Mouse (Mus musculus) central nervous system, embryonic 14 days (tissue): ENCODE data around the gene Mfap4. TPM values are rescaled to one million over a fixed set of nuclear protein-coding genes. Genes with fewer than 3 reads are reported as not detected.

Experiments
- polyA plus RNA-seq: library from polyadenylated mRNA; depleted of rRNA; stranded (reverse); fragments of >200 nt; gene quantifications from 2 replicates; pipeline ENCODE4 v1.2.3, GENCODE M21; 2012; rRNA removed

Mfap4 gene
- polyA plus RNA-seq: 116 and 195 TPM in 2 replicates

GRCm38 (mm10) chr11:61484613-61485540, at the start of gene Mfap4:
Mfap4 (plus strand) TSS chr11:61485431.

GRCm38 (mm10) chr11:61494129-61494997, 9.1 kb downstream of the Mfap4 start, which contains the start of gene Mapk7:
Mapk7 (minus strand) TSS chr11:61494406.

GRCm38 (mm10) chr11:61504713-61505257, 19.6 kb downstream of the Mfap4 start, which contains the start of gene B9d1:
B9d1 (plus strand) TSS chr11:61505144.

Other genes with a start within 250 kb of the Mfap4 start
- gene Aldh3a2, start 218.0 kb upstream of the Mfap4 start, polyA plus RNA-seq: 33.2 and 33.3 TPM in 2 replicates
- gene Slc47a2, start 142.6 kb upstream of the Mfap4 start, polyA plus RNA-seq: 0.02 and 0.10 TPM in 2 replicates
- 0.29 and 0.36 TPM in 2 replicates for gene Slc47a1, start 107.1 kb upstream of the Mfap4 start, polyA plus RNA-seq
- 67.9 TPM in 2 replicates for gene Rnf112, start 31.3 kb upstream of the Mfap4 start, polyA plus RNA-seq
- 114 and 118 TPM in 2 replicates for gene Mapk7, start 9.0 kb downstream of the Mfap4 start, polyA plus RNA-seq
- gene B9d1, start 19.7 kb downstream of the Mfap4 start, polyA plus RNA-seq: 50.0 and 58.5 TPM in 2 replicates
- gene Epn2, start 94.3 kb downstream of the Mfap4 start, polyA plus RNA-seq: 54.7 and 58.4 TPM in 2 replicates
- 4.3 and 5.0 TPM in 2 replicates for gene Grap, start 167.8 kb downstream of the Mfap4 start, polyA plus RNA-seq
- gene Fam83g, start 198.7 kb downstream of the Mfap4 start, polyA plus RNA-seq: 0.27 and 0.56 TPM in 2 replicates
- gene Slc5a10, start 235.4 kb downstream of the Mfap4 start, polyA plus RNA-seq: 0.04 and 0.10 TPM in 2 replicates